Mouse (Mus musculus): Measurements from ENCODE around the gene Esp3.

GRCm38 (mm10) chr17:40591297-40591696 is 40.6 kb upstream of the Esp3 start:
- no peak for TF ChIP-seq CTCF (IDR thresholded peaks at IDR 0.05; ENCODE audit: low read depth, low read length)
- TF ChIP-seq POLR2AphosphoS5 (IDR thresholded peaks at IDR 0.05; ENCODE audit: insufficient replicate concordance, low read depth, low read length): no peak
- TF ChIP-seq GATA1 (IDR thresholded peaks at IDR 0.05; ENCODE audit: borderline replicate concordance, low read length): no peak
- no peak for TF ChIP-seq TAL1 (conservative IDR thresholded peaks at IDR 0.05; ENCODE audit: low read depth, low read length)
- no peak for TF ChIP-seq GATA2 (IDR thresholded peaks at IDR 0.05; ENCODE audit: borderline replicate concordance, low read depth, low read length)

All from G1E (cell line).